Mouse (Mus musculus): ENCODE measurements at regions not wholly inside any gene's neighbourhood (a gene's known extent, or its start where the extent isn't known, plus 50 kb on each side); places are given as distances from the start of the nearest gene placed in this dataset.
A peak's percentile ranks its signal among the peaks of the same experiment; 100 is the strongest.

DNA sequence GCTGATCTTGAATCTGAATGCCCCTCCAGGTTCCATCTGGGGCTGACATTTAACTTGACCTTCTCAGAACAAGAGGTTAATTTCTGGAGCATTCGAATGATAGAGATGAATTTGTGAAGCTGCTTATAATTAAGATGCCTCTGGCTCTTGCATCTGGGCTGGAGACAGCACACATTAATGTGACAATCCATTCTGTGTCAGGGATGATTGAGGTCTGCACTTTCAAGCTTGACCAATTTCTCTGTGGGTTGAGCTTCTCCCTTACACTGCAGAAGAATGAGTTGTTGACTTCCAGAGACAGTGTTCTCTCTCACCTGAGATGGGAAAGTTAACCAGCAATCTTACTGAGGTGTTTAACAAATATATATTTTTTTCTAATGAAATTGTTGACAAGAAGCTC, 541.8 kb downstream of the Edem1 start:
- peak; percentile 13 for DNase-seq (ENCODE audit: low read depth, low spot score)

DNA sequence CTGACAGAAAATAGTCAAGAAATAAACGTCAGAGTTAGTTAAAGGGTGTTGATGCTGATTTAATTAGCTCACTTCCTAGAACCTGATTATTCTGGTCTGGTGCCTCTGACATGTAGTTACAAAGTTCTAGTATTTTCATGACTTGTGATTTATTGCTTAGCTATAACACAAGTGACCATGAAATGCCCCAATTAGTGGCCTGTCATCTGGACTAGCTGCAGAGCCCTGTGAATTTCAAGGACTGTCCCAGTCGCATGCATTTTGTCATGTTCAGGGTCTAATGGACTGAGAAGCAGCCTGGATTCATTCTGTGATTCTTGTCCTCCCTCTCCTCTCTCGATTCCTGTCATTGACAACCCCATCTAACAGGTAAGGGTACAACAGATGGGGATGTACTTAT, 543.5 kb downstream of the Edem1 start:
- peak; percentile 20 for DNase-seq (ENCODE audit: low read depth, low spot score)

DNA sequence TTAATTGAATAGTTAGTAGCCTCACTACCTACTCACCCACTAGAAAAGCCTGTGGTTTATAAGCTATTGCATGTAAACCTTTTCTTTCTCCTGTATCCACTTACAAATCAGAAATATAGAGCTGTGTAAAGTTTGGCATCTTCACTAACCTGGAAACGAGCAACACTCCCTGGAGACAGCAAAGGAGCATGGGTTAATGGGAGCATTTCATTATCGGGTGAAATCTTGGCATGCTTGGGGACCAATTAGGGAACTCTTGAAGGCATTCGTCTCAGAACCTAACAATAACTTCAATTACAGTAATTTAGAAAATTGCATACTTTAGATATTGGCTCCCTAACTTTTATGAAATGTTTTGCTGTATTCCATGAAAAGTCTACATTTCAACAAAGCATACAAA, 558.8 kb downstream of the Edem1 start:
- no peak for DNase-seq (ENCODE audit: low read depth, low spot score)

DNA sequence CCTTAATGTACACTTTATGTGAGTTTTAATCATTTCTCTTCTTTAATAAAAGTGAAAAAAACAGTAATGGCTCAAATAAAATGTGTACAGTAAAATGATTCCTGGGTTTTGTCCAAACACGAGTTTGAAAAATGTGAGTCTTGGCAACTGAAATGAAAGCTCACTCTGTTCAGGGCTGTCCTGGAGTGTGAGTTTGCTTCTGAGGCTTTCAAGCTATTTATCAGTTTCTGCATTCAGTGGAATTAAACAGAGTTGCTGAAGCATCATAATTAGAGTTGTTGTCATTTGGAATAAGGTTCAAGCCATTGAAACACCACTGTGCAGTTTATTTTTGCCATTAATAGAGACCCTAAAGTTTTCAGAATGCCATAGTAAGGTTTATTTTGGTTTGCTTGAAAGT, 561.3 kb downstream of the Edem1 start:
- DNase-seq (ENCODE audit: low read depth, low spot score) = no peak

DNA sequence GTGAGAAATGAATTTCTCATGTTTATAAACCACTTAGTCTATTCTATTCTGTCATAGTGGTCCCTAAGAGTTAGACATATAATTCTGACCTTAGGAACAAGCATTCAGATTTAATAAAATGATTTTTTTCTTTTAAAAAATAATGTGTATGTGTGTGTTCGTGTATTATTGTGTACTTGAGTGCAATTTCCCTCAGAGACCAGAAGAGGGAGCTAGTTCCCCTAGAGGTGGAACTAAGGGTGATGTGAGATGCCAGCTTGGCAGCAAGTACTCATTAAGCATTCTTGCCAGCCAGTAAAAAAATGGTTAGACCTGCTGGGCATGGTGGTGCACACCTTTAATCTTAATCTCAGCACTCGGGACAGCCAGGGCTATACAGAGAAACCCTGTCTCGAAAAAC, 570.2 kb downstream of the Edem1 start:
- DNase-seq (ENCODE audit: low read depth, low spot score) = peak; percentile 11

DNA sequence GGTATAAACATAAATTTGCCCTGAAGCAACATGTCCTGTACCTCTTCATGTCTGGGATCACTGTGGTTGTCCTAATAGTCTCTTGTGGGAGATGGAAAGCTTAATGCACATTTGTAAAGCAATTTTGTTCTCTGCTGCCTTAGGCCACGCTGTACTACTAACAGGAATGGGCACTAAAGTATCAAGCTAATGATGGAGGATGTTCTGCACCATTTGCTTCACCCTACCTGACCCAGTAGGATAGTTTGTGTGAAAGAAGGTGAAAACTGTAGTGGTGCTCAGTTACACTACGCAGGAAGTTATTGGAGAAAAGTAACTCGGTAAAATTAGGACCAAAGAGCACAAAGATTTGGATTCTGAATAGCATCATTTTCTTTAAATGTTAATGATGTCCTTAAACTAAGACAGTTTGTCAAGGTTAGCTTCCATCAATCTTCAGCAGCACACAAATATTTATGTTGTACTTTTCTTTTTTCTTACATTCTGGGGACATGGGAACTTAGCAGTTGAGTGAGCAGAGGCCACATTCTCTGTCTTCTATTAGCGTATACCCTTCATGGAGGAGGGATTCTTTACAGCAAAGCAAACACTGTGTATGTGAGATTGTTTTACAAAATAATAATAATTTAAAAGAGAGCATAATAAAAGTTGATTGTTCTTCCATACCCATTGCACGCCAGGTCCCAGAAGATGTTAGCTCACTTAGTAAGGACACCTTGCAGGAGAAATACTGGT, 591.2 kb downstream of the Edem1 start:
- DNase-seq (ENCODE audit: low read depth, low spot score) = no peak

DNA sequence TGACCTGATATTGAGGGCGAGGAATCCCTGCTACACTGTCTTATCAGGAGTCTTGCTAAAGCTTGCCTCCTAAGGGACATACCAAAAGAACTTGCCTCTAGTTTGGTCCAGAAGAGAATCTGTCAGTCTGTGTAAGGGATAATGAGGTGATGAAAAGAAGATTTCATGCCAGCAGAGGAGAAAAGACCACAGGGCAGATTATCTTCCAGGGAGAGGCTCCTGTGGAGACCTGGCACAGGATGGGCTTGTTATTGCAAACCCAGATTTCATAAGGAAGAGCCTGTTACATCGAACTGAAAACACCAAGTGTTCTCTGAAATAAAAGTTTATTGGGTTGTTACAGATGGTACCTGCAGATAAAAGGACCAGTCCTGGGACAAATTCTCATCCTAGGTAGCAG, 605.2 kb downstream of the Edem1 start:
- DNase-seq (ENCODE audit: low read depth, low spot score) = no peak

All from mesoderm, embryonic 11.5 days (tissue).